Mouse (Mus musculus) olfactory bulb, adult 2 months (tissue): ENCODE results near the gene Serhl. TPM values are rescaled to one million over a fixed set of nuclear protein-coding genes. Genes with fewer than 3 reads are reported as not detected.

ENCODE experiments used
- H3K27ac ChIP-seq: fragments of 200-500 bp; 2 replicates; pipeline ENCODE4 v1.5.1; 2012; ENCODE audit warnings: low read depth, low read length; ENCODE audit not compliant: insufficient read depth
- H3K4me1 ChIP-seq: fragments of 200-500 bp; 2 replicates; pipeline ENCODE4 v1.6.1; 2012; ENCODE audit warnings: low read length; ENCODE audit not compliant: control insufficient read depth, insufficient read depth
- H3K4me3 ChIP-seq: fragments of 200-500 bp; 2 replicates; pipeline ENCODE4 v1.5.1; 2012; ENCODE audit warnings: mild to moderate bottlenecking, low read depth, low read length, moderate library complexity; ENCODE audit not compliant: insufficient read depth
- CTCF ChIP-seq: fragments of 200-500 bp; IDR thresholded peaks from 2 replicates; pipeline ENCODE4 v1.5.1; 2012; ENCODE audit warnings: low read depth, mild to moderate bottlenecking, low read length, moderate library complexity; ENCODE audit not compliant: insufficient read depth
- POLR2A ChIP-seq: fragments of 200-500 bp; IDR thresholded peaks from 2 replicates; pipeline ENCODE4 v1.6.1; 2012; ENCODE audit warnings: mild to moderate bottlenecking, low read depth, low read length, moderate library complexity; ENCODE audit not compliant: insufficient read depth
- WGBS: fragments of 180-500 bp; shearing (Covaris S2); methylation state at CpG from one replicate; pipeline ENCODE4 v1.1.7; 2018; 5-methylcytosine and 5-hydroxymethylcytosine counted together
- polyA plus RNA-seq: library from polyadenylated mRNA; stranded (reverse); fragments of >200 nt; gene quantifications from 2 replicates; pipeline ENCODE4 v1.2.4, GENCODE M21; 2012; ENCODE audit warnings: low replicate concordance; ENCODE audit not compliant: missing spikeins, insufficient read depth, insufficient read length

Serhl gene
- polyA plus RNA-seq, 1 experiment = not detected

DNA sequence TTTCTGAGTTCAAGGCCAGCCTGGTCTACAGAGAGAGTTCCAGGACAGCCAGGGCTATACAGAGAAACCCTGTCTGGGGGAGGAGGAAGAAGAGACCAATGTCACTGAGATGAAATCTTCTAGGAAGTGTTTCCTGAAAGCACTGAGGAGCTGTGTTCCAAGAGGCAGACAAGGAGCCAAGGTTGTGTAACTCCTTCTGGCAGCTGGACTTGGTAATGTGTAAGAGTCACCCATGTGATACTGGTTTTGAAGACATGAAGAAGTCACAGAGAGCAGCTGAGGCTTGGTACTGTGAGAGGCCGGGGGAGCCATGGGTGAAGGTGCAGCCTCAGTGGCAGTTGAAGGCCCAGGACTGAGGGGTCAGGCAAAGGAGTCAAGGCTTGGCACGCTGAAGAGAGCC, 4.4 kb downstream of the Serhl start:
- Histone ChIP-seq H3K4me1 (no peaks in the 10 kb centered on the region), H3K27ac (no peak overlapping the region), H3K4me3 (no peak overlapping the region)
- 80% methylated on average over 2 of the region's 2 CpGs for WGBS
- no peak for TF ChIP-seq POLR2A
- TF ChIP-seq CTCF = no peak

- Histone ChIP-seq H3K4me3 (no peak overlapping the region), H3K27ac (no peak overlapping the region), H3K4me1 (peaks cover 10% of the 10 kb centered on the region)
- 57% methylated on average over 2 of the region's 2 CpGs for WGBS
- TF ChIP-seq POLR2A = no peak
- no peak for TF ChIP-seq CTCF
Observed at GRCm38 (mm10) chr15:83095950-83096349, 6.6 kb downstream of the Serhl start.

DNA sequence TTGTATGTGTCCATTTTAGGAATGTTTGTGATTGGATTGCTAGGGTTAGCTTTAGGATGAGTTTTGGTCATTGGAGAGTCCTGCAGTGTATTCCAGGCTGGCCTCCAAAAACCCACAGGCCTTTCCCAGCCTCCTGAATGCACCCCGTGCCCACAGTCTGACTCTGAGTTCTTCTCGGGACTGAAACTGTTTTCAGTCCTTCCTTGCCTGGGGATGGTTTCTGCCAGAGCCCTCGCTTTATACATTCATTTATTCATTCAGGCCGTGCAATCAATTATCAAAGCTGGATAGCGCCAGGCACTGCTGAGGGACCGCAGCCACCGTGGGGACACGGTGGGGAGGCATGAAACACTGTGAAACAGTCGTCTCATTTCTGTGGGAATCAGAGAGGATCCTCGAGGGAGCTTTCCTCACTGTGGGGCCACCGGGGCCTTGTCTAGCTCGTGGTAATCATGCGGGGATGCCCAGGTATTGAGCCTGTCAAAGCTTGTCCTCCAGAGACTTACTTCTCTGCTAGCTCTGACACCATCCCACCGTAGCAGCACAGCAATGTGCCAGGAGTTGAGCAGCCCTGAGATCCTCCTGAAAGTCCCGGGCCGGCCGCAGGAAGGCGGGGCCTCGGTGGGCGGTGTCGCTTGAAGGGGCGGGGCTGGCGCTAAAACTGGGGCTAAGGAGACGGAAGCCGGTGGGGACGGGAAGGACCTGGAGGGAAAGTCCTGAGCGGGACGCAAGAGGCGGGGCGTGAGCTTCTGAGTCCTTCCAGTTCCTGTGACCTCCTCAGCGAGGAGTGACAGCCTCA, 10.4 kb downstream of the Serhl start:
- Histone ChIP-seq H3K4me1 (peaks cover 14% of the 10 kb centered on the region), H3K4me3 (peak overlapping the region; percentile 43), H3K27ac (no peak overlapping the region)
- 24% methylated on average over 31 of the region's 31 CpGs for WGBS
- no peak for TF ChIP-seq POLR2A
- no peak for TF ChIP-seq CTCF

GRCm38 (mm10) chr15:83100332-83100662, 11.0 kb downstream of the Serhl start:
- no peak for TF ChIP-seq CTCF
- no peak for TF ChIP-seq POLR2A
- peak overlapping the region; percentile 43 for H3K4me3 ChIP-seq
- peaks cover 14% of the 10 kb centered on the region for H3K4me1 ChIP-seq
- 25% methylated on average over 8 of the region's 8 CpGs for WGBS
- H3K27ac ChIP-seq = no peak overlapping the region

DNA sequence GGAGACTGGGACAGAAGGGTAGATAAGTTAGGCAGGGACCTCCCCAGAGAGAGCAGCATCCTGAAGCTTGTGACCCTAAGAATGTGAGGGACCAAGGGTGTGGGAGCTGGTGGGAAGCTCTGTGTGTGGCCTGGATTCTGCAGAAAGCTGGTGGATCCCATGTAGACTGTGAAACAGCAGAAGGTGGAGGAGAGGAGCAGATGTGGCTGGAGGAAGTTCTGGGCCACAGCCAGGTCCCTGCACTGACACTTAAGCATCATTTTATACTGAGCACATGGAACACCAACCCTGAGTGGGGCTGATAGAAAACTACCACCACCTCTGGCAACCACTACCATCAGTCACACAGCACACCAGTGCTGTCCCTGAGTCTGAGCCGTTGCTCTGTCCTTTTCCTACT, 13.8 kb downstream of the Serhl start:
- TF ChIP-seq POLR2A (no peak), CTCF (no peak)

GRCm38 (mm10) chr15:83106426-83106825, 17.1 kb downstream of the Serhl start:
- no peak for TF ChIP-seq CTCF
- no peak for TF ChIP-seq POLR2A
- Histone ChIP-seq H3K27ac (no peak overlapping the region), H3K4me3 (no peak overlapping the region), H3K4me1 (peaks cover 4% of the 10 kb centered on the region; the same call in 1 of the 2 replicates)
- 84% methylated on average over 6 of the region's 6 CpGs for WGBS

More for the DNA sequence above, 13.8 kb downstream of the Serhl start:
- H3K4me1 ChIP-seq = peaks cover 14% of the 10 kb centered on the region
- no peak overlapping the region for H3K27ac ChIP-seq
- WGBS = 60% methylated on average over 1 of the region's 1 CpGs
- H3K4me3 ChIP-seq = no peak overlapping the region

GRCm38 (mm10) chr15:83107814-83108213, 18.5 kb downstream of the Serhl start:
- 70% methylated on average over 6 of the region's 6 CpGs for WGBS
- Histone ChIP-seq H3K4me1 (peaks cover 2% of the 10 kb centered on the region), H3K27ac (no peak overlapping the region), H3K4me3 (no peak overlapping the region)
- TF ChIP-seq POLR2A (no peak), CTCF (no peak)

DNA sequence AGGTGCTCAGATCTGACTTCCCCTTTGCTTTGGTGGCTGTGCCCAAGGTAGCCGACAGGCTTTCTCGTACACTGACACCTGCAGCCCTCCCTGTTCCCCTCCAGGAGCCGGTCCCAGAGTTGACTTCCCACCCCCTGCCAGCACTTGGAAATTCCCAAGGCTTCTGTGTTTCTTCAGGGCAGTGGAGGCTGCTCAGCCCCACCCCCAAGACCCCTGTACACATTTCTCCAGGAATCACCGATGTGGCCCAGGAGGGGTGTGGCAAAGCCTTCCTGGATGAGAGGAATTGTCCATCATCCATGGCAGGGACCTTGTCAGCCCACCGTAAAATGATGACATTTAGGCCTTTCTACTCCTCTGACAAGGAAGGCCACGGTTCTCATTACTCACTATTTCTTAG, 22.0 kb downstream of the Serhl start:
- TF ChIP-seq CTCF = no peak
- TF ChIP-seq POLR2A = no peak
- Histone ChIP-seq H3K4me1 (peaks cover 5% of the 10 kb centered on the region), H3K27ac (no peak overlapping the region), H3K4me3 (no peak overlapping the region)
- WGBS = 76% methylated on average over 6 of the region's 6 CpGs

DNA sequence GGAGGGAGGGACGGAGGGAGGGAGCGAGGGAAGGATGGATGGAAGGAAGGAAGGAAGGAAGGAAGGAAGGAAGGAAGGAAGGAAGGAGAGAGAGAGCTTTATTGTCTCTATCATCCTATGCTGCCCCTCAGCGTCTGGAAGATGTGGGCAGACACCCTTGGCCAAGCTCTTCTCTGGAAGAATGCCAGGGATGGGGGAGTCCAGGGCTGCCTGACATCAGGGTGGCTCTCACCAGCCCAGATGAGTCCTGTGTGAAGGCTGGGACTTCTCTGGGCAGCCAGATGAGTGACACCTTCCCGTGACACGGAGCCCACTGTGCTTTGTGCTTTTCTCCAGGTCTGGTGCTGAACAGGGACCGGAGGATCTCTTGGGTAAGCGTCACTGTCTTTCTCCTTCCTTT, 22.6 kb downstream of the Serhl start:
- no peak overlapping the region for H3K27ac ChIP-seq
- 87% methylated on average over 7 of the region's 7 CpGs for WGBS
- H3K4me1 ChIP-seq = peaks cover 5% of the 10 kb centered on the region
- H3K4me3 ChIP-seq = no peak overlapping the region
- TF ChIP-seq CTCF = no peak
- no peak for TF ChIP-seq POLR2A
